Mouse (Mus musculus) hematopoietic multipotent progenitor cell, adult 10-12 weeks (in vitro differentiated cells): ENCODE results near the gene Frs2. TPM values are rescaled to one million over a fixed set of nuclear protein-coding genes. Genes with fewer than 3 reads are reported as not detected.

Experiments
- polyA plus RNA-seq: library from polyadenylated mRNA; stranded (reverse); fragments of >175 nt; gene quantifications from 2 replicates; pipeline ENCODE4 v1.2.3, GENCODE M21; 2012; ENCODE audit warnings: low replicate concordance

Gene Frs2
- polyA plus RNA-seq, result 15.2 and 19.3 TPM in 2 replicates

GRCm38 (mm10) chr10:117148361-117149003, at the start of gene Frs2:
TSS of gene Frs2 (minus strand) at chr10:117148534.

DNA sequence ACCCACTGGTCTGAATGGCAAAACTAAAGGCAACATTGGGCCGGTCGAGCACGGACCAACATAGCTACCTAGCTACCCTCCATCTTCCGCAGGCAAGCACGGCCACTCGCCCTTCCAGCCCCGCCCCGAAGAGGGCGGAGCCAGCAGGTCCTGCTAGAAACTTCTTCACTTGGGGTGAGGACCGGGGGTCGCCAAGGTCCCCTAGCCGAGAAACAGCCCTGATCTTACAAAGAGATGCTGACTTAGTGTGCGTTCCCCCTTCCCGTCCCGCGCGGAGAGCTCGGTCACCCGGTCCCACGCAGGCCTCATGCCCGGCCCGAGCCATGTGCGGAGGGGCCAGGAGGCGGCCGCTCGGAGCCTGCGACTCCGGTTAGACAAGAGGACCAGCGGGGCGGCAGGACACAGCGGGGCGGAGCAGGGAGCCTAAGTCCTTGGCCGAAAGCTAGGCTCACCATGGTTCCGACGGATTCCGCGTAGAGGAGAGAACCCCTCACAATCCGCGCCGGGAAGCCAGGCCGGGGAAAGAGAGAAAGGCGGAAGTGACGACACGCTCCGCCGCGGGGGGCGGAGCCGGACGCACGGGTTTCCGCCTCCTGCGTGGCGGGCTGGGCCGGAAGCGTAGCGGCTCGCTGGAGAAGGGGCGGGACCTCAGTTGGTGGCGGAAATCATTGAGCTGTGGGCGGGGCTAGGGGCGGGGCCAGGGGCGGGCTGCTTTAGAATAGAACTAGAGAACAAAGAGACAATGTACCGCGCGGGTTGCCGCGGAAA, 84.9 kb downstream of the Frs2 start, which contains the start of gene Cct2:
Gene Cct2 (minus strand): TSS at position 561 of the 768 bp plus-strand sequence.

DNA sequence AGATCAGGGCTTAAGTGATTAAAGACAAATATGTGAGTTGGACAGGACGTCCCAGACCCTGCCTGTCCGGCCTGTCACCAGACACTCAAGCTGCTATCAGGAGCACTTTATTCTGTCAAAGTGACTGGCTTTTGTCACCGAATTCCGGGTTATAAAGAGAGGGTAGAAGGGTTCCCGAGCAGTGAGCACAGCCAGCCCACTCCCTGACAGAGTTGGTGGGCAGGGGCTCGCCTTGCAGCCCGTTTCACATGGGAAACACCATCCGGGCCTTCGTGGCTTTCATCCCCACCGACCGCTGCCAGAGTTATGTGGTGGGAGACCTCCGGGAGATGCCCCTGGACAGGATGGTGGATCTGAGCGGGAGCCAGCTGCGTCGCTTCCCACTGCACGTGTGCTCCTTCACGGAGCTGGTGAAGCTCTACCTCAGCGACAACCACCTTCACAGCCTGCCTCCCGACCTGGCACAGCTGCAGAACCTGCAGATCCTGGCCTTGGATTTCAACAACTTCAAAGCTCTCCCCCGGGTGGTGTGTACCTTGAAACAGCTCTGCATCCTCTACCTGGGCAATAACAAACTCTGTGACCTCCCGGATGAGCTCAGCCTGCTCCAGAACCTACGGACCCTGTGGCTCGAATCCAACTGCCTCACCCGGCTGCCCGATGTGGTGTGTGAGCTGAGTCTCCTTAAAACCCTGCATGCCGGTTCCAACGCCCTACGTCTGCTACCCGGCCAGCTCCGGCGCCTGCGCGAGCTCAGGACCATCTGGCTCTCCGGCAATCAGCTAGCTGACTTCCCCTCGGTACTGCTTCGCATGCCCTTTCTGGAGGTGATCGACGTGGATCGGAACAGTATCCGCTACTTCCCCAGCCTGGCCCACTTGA, 102.9 kb downstream of the Frs2 start, which contains the start of gene Lrrc10:
Gene Lrrc10 (plus strand): TSS at position 167 of the 882 bp plus-strand sequence.

Other genes starting within 250 kb of the Frs2 start
- gene Rab3ip, start 197.8 kb downstream of the Frs2 start, polyA plus RNA-seq, result 33.1 and 34.5 TPM in 2 replicates
- gene Gm10271, start 175.9 kb downstream of the Frs2 start, polyA plus RNA-seq, result not detected in 2 replicates
- gene Best3, start 162.2 kb downstream of the Frs2 start, polyA plus RNA-seq, result 0.15 TPM in 1 of 2 replicates, not detected in the other
- not detected in 2 replicates for gene Lrrc10, start 103.2 kb downstream of the Frs2 start, polyA plus RNA-seq
- 11.2 and 13.2 TPM in 2 replicates for gene Cct2, start 84.7 kb downstream of the Frs2 start, polyA plus RNA-seq
- gene Yeats4, start 76.0 kb upstream of the Frs2 start, polyA plus RNA-seq, result 108 and 185 TPM in 2 replicates
- not detected in 2 replicates for gene 9530003J23Rik, start 90.2 kb upstream of the Frs2 start, polyA plus RNA-seq
- gene Lyz2, start 133.8 kb upstream of the Frs2 start, polyA plus RNA-seq, result 68.8 and 133 TPM in 2 replicates
- 0.30 and 0.72 TPM in 2 replicates for gene Lyz1, start 144.3 kb upstream of the Frs2 start, polyA plus RNA-seq
- gene Cpsf6, start 231.5 kb upstream of the Frs2 start, polyA plus RNA-seq, result 209 and 397 TPM in 2 replicates